Mouse (Mus musculus) kidney, adult 2 months (tissue): Measurements from ENCODE around the gene Car3. TPM values are rescaled to one million over a fixed set of nuclear protein-coding genes. Genes with fewer than 3 reads are reported as not detected.
A peak's percentile ranks its signal among the peaks of the same experiment; 100 is the strongest.

Source experiments
- DNase-seq: peaks from one replicate; pipeline ENCODE4 v3.0.0; 2021
- H3K27ac ChIP-seq: fragments of 200-500 bp; 2 replicates; pipeline ENCODE4 v1.5.1; 2012; ENCODE audit warnings: low read depth, low read length, control low read depth, inconsistent platforms; ENCODE audit not compliant: insufficient read depth
- H3K27me3 ChIP-seq: fragments of 200-500 bp; replicated peaks from 2 replicates; pipeline ENCODE4 v1.6.1; 2012; ENCODE audit warnings: mild to moderate bottlenecking, moderate library complexity, low read length, inconsistent platforms; ENCODE audit not compliant: control insufficient read depth, insufficient read depth
- H3K36me3 ChIP-seq: fragments of 200-500 bp; 2 replicates; pipeline ENCODE4 v1.6.1; 2012; ENCODE audit warnings: mild to moderate bottlenecking, moderate library complexity, low read length, inconsistent platforms; ENCODE audit not compliant: control insufficient read depth, insufficient read depth
- H3K4me1 ChIP-seq: fragments of 200-500 bp; 2 replicates; pipeline ENCODE4 v1.6.1; 2011; ENCODE audit warnings: low read length; ENCODE audit not compliant: control insufficient read depth, insufficient read depth
- H3K4me3 ChIP-seq: fragments of 200-500 bp; 2 replicates; pipeline ENCODE4 v1.5.1; 2011; ENCODE audit warnings: mild to moderate bottlenecking, low read depth, low read length, control low read depth; ENCODE audit not compliant: insufficient read depth
- CTCF ChIP-seq: fragments of 200-500 bp; conservative IDR thresholded peaks from 2 replicates; pipeline ENCODE4 v1.5.1; 2011; ENCODE audit warnings: low read depth, mild to moderate bottlenecking, control low read depth, low read length, moderate library complexity, mixed read lengths; ENCODE audit not compliant: insufficient read depth, insufficient read length
- POLR2A ChIP-seq: fragments of 200-500 bp; IDR thresholded peaks from one replicate; pipeline ENCODE4 v1.6.1; 2011; ENCODE audit warnings: low read depth, low read length, control low read depth
- WGBS: fragments of 180-500 bp; shearing (Covaris S2); methylation state at CpG from one replicate; pipeline ENCODE4 v1.1.7; 2018; 5-methylcytosine and 5-hydroxymethylcytosine counted together
- polyA plus RNA-seq: library from polyadenylated mRNA; depleted of rRNA; stranded (reverse); fragments of >200 nt; gene quantifications from 2 replicates; pipeline ENCODE4 v1.2.3, GENCODE M21; 2012

Car3 gene
- polyA plus RNA-seq, 1 experiment = 359 TPM

DNA sequence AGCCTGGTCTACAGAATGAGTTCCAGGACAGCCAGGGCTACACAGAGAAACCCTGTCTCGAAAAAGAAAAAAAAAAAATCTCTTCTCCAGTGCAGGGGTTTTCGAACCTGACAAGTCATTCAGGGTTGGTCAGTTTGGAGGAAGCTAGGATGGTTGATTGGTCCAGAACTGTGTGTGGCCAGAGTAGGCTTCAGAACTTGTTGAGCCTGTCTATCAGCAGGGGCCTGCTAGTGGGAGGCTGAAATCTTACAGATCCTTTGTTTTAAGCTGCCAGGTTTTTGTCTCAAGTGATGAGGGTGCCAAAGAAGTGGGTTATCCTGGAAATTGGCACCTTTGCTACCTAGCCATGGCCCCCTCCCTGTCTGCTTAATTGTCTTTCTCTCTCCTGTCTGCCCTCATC, 25.8 kb downstream of the Car3 start:
- H3K27me3 ChIP-seq = no peaks in the 10 kb centered on the region
- peak overlapping the region; percentile 86 for H3K27ac ChIP-seq
- 49% methylated on average over 2 of the region's 2 CpGs for WGBS
- peak overlapping the region; percentile 21 for H3K4me3 ChIP-seq
- no peak for TF ChIP-seq POLR2A
- TF ChIP-seq CTCF = no peak
- DNase-seq = peak; percentile 36
- peaks cover 4% of the 10 kb centered on the region; the same call in 1 of the 2 replicates for H3K4me1 ChIP-seq
- peaks cover 2% of the 10 kb centered on the region; the same call in 1 of the 2 replicates for H3K36me3 ChIP-seq

DNA sequence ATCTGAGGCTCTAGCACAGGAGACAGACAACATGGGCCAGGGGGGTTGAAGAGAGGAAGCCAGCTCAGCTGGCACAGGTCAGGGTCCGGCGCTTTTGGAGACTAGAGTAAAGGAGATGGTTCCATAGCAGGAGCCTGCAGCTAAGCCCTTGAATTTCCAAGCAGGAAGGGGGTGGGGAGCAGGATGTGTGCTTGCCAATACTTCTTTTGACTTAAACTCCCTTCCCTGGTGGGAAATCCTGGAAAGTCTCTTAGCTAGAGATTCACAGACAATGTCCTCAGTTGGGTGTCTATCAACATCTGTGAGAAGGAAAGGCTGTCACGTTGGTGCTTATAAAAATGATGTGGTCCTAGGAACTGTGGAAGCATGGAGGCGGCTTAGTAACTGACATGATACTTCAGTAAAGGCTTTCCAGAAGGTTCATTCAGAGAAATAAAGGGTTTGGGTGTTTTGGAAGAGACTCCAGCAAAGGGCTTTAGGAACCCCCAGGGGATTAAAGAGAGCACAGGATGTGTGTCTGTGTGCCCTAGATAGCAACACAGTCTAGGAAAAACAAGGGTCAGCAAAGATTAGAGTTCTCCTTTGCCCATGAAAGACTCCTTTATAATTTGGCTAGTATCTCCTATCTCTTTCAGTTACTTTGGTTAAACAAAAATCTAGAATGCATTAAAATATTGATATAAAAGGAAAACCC, 26.6 kb downstream of the Car3 start:
- peaks cover 2% of the 10 kb centered on the region; the same call in 1 of the 2 replicates for H3K36me3 ChIP-seq
- 39% methylated on average over 4 of the region's 4 CpGs for WGBS
- no peaks in the 10 kb centered on the region for H3K27me3 ChIP-seq
- peaks cover 4% of the 10 kb centered on the region; the same call in 1 of the 2 replicates for H3K4me1 ChIP-seq
- peak; percentile 35 for DNase-seq
- peak overlapping the region; percentile 35 for H3K4me3 ChIP-seq
- TF ChIP-seq CTCF = no peak
- TF ChIP-seq POLR2A = no peak
- peak overlapping the region; percentile 86 for H3K27ac ChIP-seq

DNA sequence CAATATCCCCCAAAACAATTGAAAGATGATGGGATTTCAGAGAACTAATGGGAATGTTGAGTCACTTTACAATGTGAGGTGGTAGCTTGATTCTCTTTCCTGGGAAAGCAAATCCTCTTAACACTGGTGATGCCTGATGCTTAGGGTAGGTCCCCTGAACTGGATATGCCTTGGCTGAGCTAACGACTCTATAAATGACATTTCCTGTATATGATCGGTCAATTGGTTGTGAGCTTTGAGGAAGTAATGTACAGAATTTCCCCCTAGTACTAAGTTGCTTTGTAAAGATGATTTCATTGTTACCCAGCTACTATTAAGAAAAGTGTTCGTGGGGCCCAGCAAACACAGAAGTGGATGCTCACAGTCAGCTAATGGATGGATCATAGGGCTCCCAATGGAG, 29.7 kb downstream of the Car3 start:
- H3K27ac ChIP-seq = no peak overlapping the region
- peaks cover 19% of the 10 kb centered on the region; the same call in 1 of the 2 replicates for H3K4me1 ChIP-seq
- TF ChIP-seq CTCF (no peak), POLR2A (no peak)
- no peak overlapping the region for H3K4me3 ChIP-seq
- H3K27me3 ChIP-seq = no peaks in the 10 kb centered on the region
- no peak for DNase-seq
- H3K36me3 ChIP-seq = peaks cover 7% of the 10 kb centered on the region
- WGBS = 72% methylated on average over 3 of the region's 3 CpGs

GRCm38 (mm10) chr3:14893700-14894099, 30.4 kb downstream of the Car3 start:
- no peak overlapping the region for H3K4me3 ChIP-seq
- WGBS = 57% methylated on average over 5 of the region's 5 CpGs
- TF ChIP-seq CTCF (no peak), POLR2A (no peak)
- H3K36me3 ChIP-seq = peaks cover 6% of the 10 kb centered on the region
- no peak overlapping the region for H3K27ac ChIP-seq
- DNase-seq = no peak
- H3K27me3 ChIP-seq = no peaks in the 10 kb centered on the region
- H3K4me1 ChIP-seq = peaks cover 20% of the 10 kb centered on the region; the same call in 1 of the 2 replicates

GRCm38 (mm10) chr3:14895333-14895732, 32.0 kb downstream of the Car3 start:
- Histone ChIP-seq H3K36me3 (peaks cover 9% of the 10 kb centered on the region), H3K4me1 (peaks cover 19% of the 10 kb centered on the region; the same call in 1 of the 2 replicates), H3K27ac (no peak overlapping the region), H3K4me3 (no peak overlapping the region), H3K27me3 (no peaks in the 10 kb centered on the region)
- DNase-seq = peak; percentile 46
- 60% methylated on average over 3 of the region's 3 CpGs for WGBS
- TF ChIP-seq POLR2A (no peak), CTCF (no peak)

GRCm38 (mm10) chr3:14897770-14898169, 34.5 kb downstream of the Car3 start:
- peak; percentile 92 for DNase-seq
- Histone ChIP-seq H3K27me3 (no peaks in the 10 kb centered on the region), H3K27ac (peak overlapping the region; percentile 5; the same call in 1 of the 2 replicates), H3K4me3 (no peak overlapping the region), H3K4me1 (peaks cover 19% of the 10 kb centered on the region; the same call in 1 of the 2 replicates), H3K36me3 (peaks cover 18% of the 10 kb centered on the region)
- TF ChIP-seq POLR2A = no peak
- TF ChIP-seq CTCF = 0 out of 2 replicates have a peak, but pooled peaks have one; percentile 9
- WGBS = 30% methylated on average over 6 of the region's 6 CpGs

- H3K27ac ChIP-seq = no peak overlapping the region
- WGBS = 92% methylated on average over 3 of the region's 3 CpGs
- no peak for DNase-seq
- H3K27me3 ChIP-seq = no peaks in the 10 kb centered on the region
- H3K4me1 ChIP-seq = peaks cover 4% of the 10 kb centered on the region; the same call in 1 of the 2 replicates
- H3K36me3 ChIP-seq = peaks cover 12% of the 10 kb centered on the region; the same call in 1 of the 2 replicates
- no peak overlapping the region for H3K4me3 ChIP-seq
- TF ChIP-seq CTCF (no peak), POLR2A (no peak)
Measured at GRCm38 (mm10) chr3:14903380-14903779, 40.1 kb downstream of the Car3 start.
